Mouse (Mus musculus) left cerebral cortex, adult 11 months (tissue): ENCODE measurements around the gene Abcc3.
"Not testable (repeated sequence)": the region's sequence is repeated elsewhere in the genome, so short reads cannot be mapped to it uniquely, and the experiment has no call there.

Experiments
- DNase-seq: peaks from one replicate; pipeline ENCODE4 v3.0.0; 2022; ENCODE audit warnings: low spot score

Gene Abcc3

GRCm38 (mm10) chr11:94402029-94402428 lies 9.2 kb upstream of the Abcc3 start:
- not testable (repeated sequence) for DNase-seq

- no peak for DNase-seq
Measured at GRCm38 (mm10) chr11:94400996-94401395, 8.2 kb upstream of the Abcc3 start.

DNA sequence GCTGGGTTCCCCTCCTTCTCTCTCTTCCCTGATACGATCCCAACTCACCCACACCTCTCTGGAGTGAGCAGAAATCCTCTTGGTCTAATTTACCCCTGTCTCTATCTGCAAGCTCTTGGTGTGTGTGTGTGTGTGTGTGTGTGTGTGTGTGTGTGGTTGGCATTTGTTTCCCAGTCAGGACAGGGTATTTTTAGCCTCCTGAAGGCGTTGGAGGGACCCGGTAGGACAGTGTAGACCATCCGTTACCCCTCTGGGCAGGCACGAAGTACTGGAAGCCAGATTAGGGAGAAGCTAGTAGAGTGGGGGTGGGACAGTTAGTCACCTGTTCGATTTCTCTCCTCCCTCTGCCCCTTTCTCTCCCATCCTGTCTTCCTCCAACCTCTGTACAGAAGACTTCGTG lies 1.3 kb upstream of the Abcc3 start:
- no peak for DNase-seq

- not testable (repeated sequence) for DNase-seq
Measured at GRCm38 (mm10) chr11:94393490-94393889, 693 bp upstream of the Abcc3 start.

- DNase-seq: no peak
Measured at GRCm38 (mm10) chr11:94391661-94392060, 1.1 kb downstream of the Abcc3 start.

DNA sequence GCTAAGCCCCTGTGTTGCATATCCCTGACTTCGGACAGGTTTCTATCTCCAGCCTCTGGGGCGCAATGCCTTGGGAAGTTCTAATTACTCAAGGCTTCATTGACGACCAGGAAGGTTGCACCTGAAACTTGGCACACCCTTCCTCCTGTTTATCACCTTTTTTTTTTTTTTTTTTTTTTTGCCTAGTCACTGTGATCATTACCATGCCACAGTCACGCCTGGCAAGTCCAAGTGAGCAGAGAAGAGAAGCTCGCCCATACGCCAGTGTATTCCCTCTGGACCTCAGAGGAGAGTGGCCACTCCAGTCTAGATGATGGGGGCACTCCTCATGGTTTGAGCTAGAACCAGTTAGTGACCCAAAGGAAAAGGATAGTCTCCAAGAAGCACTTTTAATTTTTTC lies 2.0 kb downstream of the Abcc3 start:
- no peak for DNase-seq

GRCm38 (mm10) chr11:94389724-94390396 lies 2.9 kb downstream of the Abcc3 start:
- DNase-seq: no peak

GRCm38 (mm10) chr11:94389021-94389420 lies 3.8 kb downstream of the Abcc3 start:
- DNase-seq: no peak

GRCm38 (mm10) chr11:94387756-94388155 lies 5.0 kb downstream of the Abcc3 start:
- DNase-seq: no peak

DNA sequence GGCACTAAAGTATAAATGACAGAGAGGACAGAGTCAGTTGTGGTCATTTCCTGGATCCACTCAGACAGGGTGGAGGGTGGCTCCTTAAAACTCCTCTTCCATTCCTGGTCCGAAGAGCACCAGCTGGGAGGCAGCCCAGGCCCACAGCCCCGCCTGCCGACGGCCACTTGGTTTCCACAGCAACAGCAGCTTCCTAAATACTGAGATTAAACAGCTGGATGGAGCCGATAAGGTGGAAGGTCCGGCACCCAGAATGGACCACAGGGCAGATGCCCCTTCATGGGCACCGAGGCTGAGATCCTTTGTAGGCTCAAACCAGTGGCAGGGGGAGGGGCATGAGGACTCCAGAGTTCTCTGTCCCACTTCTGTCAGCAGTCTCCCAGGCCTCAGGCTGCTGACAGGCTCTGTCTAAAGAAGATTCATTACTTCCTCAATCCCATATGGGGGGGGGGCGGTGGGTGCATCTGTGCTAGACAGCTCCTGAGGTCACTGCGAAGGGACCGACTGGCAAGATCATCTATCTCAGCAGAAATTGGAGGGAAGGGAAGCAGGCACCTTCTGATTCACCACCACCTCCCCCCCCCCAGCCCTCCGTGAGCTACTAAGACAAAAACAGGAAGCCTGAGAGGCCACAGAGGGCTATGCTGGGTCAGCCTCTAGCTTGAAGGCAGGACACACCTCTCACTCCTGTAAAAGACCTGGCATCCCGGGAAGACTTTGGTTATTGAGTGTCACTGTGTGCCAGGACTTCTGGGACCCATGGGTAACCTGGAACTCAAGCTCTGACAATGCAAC lies 6.6 kb downstream of the Abcc3 start:
- no peak for DNase-seq

GRCm38 (mm10) chr11:94379736-94380135 lies 13.1 kb downstream of the Abcc3 start:
- DNase-seq: no peak

GRCm38 (mm10) chr11:94379061-94379460 lies 13.7 kb downstream of the Abcc3 start:
- no peak for DNase-seq

- no peak for DNase-seq
Measured at GRCm38 (mm10) chr11:94374276-94374948, 18.4 kb downstream of the Abcc3 start.

DNA sequence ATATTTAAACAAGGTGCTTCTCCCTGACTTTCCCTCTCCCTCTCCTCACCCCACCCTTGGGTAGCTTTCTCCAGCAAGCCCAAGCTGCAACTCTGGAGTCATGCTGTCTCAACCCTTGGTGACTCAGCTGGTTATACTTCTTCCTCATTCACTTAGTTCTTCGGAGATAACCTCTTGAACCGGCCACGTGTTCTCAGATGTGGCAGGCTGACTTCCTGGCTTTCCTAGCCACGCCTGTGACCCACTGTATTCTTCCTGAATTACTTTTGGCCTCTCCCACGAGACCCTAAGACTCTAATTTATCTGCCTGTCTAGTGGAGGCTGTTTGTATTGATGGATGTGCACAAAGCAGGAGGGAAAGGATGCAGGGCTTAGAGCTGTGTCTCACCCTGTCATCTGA lies 22.0 kb downstream of the Abcc3 start:
- no peak for DNase-seq

- DNase-seq: no peak
Measured at GRCm38 (mm10) chr11:94369981-94370380, 22.8 kb downstream of the Abcc3 start.

DNA sequence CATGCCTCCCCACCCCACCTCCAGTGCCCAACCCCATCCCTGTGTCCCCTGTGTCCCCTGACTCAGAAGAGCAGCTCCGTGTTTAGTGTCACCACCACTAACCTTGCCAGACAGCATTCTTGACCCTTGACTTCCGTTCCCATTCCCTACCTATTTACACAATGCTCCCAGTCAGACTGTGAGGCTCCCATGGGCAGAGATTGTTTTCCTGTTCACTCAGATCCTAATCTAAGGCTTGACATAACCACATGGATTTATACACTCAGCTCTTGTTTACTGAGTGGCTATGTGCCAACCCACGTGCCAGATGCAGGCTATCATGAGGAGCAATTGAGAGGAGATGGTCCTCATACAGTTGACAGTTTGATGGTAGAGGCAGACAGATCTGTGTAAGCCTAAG lies 27.5 kb downstream of the Abcc3 start:
- DNase-seq: no peak

DNA sequence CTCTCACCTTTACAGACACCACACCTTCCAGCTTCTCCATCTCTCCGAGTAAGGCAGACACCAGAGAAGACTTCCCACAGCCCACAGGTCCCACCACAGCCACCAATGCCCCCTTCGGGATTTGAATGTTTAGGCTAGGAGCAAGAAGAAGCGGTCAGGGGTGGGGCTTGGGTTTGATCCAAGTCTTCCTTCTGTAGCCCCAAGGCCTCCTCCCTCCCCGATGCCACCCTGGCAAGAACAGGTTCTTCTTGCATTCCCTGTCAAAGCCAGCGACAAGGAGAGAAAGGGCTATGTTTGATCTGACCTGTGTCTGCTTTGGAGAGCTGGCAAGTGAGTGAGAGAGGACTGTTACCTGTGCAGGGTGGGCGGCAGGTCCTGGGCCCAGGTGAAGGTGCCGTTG lies 29.1 kb downstream of the Abcc3 start:
- DNase-seq: no peak

GRCm38 (mm10) chr11:94362101-94362500 lies 30.7 kb downstream of the Abcc3 start:
- no peak for DNase-seq

- no peak for DNase-seq
Measured at GRCm38 (mm10) chr11:94361166-94361870, 31.5 kb downstream of the Abcc3 start.

GRCm38 (mm10) chr11:94359168-94359567 lies 33.6 kb downstream of the Abcc3 start:
- DNase-seq: no peak

DNA sequence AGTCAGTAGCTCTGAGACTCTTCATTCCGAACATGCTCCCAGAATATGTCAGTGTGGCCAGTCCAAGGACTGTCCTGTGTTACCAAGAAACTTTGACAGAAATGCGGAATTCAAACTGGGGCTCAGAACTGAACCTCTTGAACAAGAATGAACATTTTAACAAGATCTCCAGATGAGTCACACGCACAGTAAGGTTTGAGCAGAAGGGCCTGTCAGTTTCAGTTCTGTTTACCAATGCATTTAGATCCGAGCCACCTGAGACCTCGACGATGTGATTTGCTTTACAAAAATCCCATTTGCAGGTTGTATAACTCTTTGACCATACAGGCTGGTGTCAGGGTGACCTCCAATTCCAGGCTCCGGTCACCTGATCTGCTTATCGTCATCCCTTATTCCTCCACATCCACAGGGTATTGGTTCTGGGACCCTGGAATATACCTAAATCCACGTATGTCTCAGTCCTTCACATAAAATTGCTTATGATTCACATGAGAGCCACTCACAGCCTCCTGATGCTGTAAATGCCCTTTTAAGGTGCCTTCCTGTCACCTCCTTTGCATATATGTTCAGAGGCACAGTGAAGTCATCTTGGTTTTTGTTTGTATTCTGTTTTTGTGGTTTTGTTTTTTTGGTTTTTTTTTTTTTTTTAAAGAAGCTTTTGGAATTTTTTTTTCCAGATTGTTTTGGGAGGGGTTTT lies 37.1 kb downstream of the Abcc3 start:
- DNase-seq: no peak

GRCm38 (mm10) chr11:94351094-94351493 lies 41.7 kb downstream of the Abcc3 start:
- no peak for DNase-seq
